Mouse (Mus musculus) v-Abl transformed pro-B cells (cell line): Measurements from ENCODE around the gene Wdr46.
"Not testable (repeated sequence)": the region's sequence is repeated elsewhere in the genome, so short reads cannot be mapped to it uniquely, and the experiment has no call there.

Source experiments
- in situ Hi-C, 2 experiments: fragments of 400-800 bp; cut with MboI; formaldehyde crosslinking; loops; one replicate each; pipeline ENCODE4 v1.15.1; 2025; ENCODE audit not compliant: unreplicated experiment in 2 of 2

Wdr46 gene

GRCm38 (mm10) chr17:33948090-33948904 lies 7.8 kb downstream of the Wdr46 start:
- in situ Hi-C loops = no loop called here

GRCm38 (mm10) chr17:33948905-33949537 lies 8.6 kb downstream of the Wdr46 start:
- in situ Hi-C loops = no loop called here

GRCm38 (mm10) chr17:33950131-33950625 lies 9.7 kb downstream of the Wdr46 start:
- in situ Hi-C loops = no loop called here

- in situ Hi-C loops = no loop called here
These were observed 10.8 kb downstream of the Wdr46 start, which contains the start of gene B3galt4 for GRCm38 (mm10) chr17:33951021-33951946. Gene B3galt4 (minus strand): TSS chr17:33951488.

GRCm38 (mm10) chr17:33952015-33952414 lies 11.6 kb downstream of the Wdr46 start:
- in situ Hi-C loops = not testable (repeated sequence)

- in situ Hi-C loops = no loop called here
These were observed 12.4 kb downstream of the Wdr46 start for GRCm38 (mm10) chr17:33952879-33953278.

- in situ Hi-C loops = no loop called here
These were observed 12.8 kb downstream of the Wdr46 start for GRCm38 (mm10) chr17:33953310-33953709.

- in situ Hi-C loops = no loop called here
These were observed 13.6 kb downstream of the Wdr46 start for GRCm38 (mm10) chr17:33953961-33954565.

GRCm38 (mm10) chr17:33954646-33955554 lies 14.4 kb downstream of the Wdr46 start:
- in situ Hi-C loops = no loop called here

GRCm38 (mm10) chr17:33955555-33956214 lies 15.2 kb downstream of the Wdr46 start, which contains the start of the genes Vps52 and Rps18:
Gene Vps52 (plus strand): TSS chr17:33955812.
Gene Rps18 (minus strand): TSS chr17:33956001.
- in situ Hi-C loops = no loop called here

- in situ Hi-C loops = no loop called here
These were observed 15.9 kb downstream of the Wdr46 start for GRCm38 (mm10) chr17:33956336-33956735.

- in situ Hi-C loops = no loop called here
These were observed 17.0 kb downstream of the Wdr46 start for GRCm38 (mm10) chr17:33957493-33957892.

- in situ Hi-C loops = no loop called here
These were observed 18.0 kb downstream of the Wdr46 start for GRCm38 (mm10) chr17:33958451-33958850.

GRCm38 (mm10) chr17:33959135-33959534 lies 18.7 kb downstream of the Wdr46 start:
- in situ Hi-C loops = no loop called here

- in situ Hi-C loops = loop anchor here in 1 of 2 experiments (10.0 kb wide), 1 partner anchor 1345 kb away; no protein-coding TSS in a partner anchor
These were observed 19.5 kb downstream of the Wdr46 start for GRCm38 (mm10) chr17:33959948-33960347.

GRCm38 (mm10) chr17:33962876-33963275 lies 22.4 kb downstream of the Wdr46 start:
- in situ Hi-C loops = loop anchor here in 1 of 2 experiments (10.0 kb wide), 1 partner anchor 1342 kb away; no protein-coding TSS in a partner anchor

- in situ Hi-C loops = loop anchor here (5.0 to 10.0 kb wide), 4 partner anchors 37 to 1340 kb away; partner anchors contain the start of gene H2-K1 (in 1 of the 2)
These were observed 24.8 kb downstream of the Wdr46 start for GRCm38 (mm10) chr17:33965082-33965845.
